Comparison of ENCODE assay signal across 15 mouse cellular contexts in the genomic region with DNA sequence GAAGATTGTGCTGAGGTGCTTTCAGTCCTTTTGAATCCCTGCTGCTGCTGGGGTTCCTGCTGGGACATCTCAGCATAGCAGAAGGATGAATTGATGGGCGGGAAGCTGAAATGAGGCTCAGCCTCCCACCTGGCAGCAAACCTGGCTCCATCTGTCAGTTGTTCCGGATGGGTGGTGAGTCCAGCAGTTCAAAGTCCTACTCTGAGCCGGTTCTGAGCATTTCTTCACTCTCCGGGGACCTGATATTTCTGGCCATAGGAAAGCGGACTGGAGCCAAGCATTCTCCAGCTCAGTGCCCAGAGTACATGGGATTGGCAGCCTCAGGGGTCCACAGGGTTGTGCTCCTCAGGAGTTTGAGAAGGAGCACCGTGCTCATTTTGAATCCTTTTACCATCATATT.
DNase-seq lines count a peak whose midpoint lies in the region; ATAC-seq and TF ChIP-seq lines count a peak whose summit lies in the region.
"Had no signal": no experiment of that assay in that cellular context is flagged by ENCODE, and none has a peak within 500 bp of the region (broad histone marks: within the 10 kb centered on the region; RNA-seq: fewer than 3 reads in every experiment).

No protein-coding gene starts in this region.

- DNase-seq in cerebellum, adult 9-11 months = peak; percentile 90
- DNase-seq in kidney, adult 2 months = peak; percentile 88
- DNase-seq in kidney, postnatal 36 days = peak; percentile 71 to 84
- no peak for DNase-seq in heart, adult 8-10 months (ENCODE audit: low spot score)
- no peak for DNase-seq in gastrocnemius, adult 18-20 months (ENCODE audit: low spot score)
- no peak for DNase-seq in embryo, embryonic 10.5 days (ENCODE audit: low spot score)
- DNase-seq: lung, postnatal 10 days; right cerebral cortex, postnatal 25 days; thymus, postnatal 25 days had no signal

- H3K9ac ChIP-seq in hindbrain, embryonic 15.5 days = no peak overlapping the region
- H3K9ac ChIP-seq in hindbrain, embryonic 13.5 days = no peak overlapping the region
- H3K9ac ChIP-seq: hindbrain, embryonic 12.5 days; liver, embryonic 14.5 days; midbrain, embryonic 13.5 days had no signal

- no peaks in the 10 kb centered on the region for H3K9me3 ChIP-seq in hindbrain, embryonic 15.5 days
- no peaks in the 10 kb centered on the region for H3K9me3 ChIP-seq in hindbrain, embryonic 13.5 days
- H3K9me3 ChIP-seq: hindbrain, embryonic 12.5 days; midbrain, embryonic 13.5 days had no signal

- TF ChIP-seq POLR2A in kidney, adult 2 months (IDR thresholded peaks at IDR 0.05; ENCODE audit: low read depth, low read length) = no peak

- no peaks in the 10 kb centered on the region for H3K36me3 ChIP-seq in hindbrain, embryonic 15.5 days
- no peaks in the 10 kb centered on the region for H3K36me3 ChIP-seq in hindbrain, embryonic 13.5 days
- H3K36me3 ChIP-seq in kidney, adult 2 months (ENCODE audit: control insufficient read depth, insufficient read depth, low read length) = no peaks in the 10 kb centered on the region
- H3K36me3 ChIP-seq: hindbrain, embryonic 12.5 days; midbrain, embryonic 13.5 days had no signal

- 0 out of 2 replicates have a peak, but pooled peaks cover 4% of the 10 kb centered on the region for H3K4me1 ChIP-seq in hindbrain, embryonic 15.5 days (replicated peaks)
- 0 out of 2 replicates have a peak, but pooled peaks cover 3% of the 10 kb centered on the region for H3K4me1 ChIP-seq in hindbrain, embryonic 13.5 days (replicated peaks)
- H3K4me1 ChIP-seq in kidney, adult 2 months (ENCODE audit: control insufficient read depth, insufficient read depth, low read length) = peaks cover 10% of the 10 kb centered on the region; the same call in 1 of the 2 replicates
- H3K4me1 ChIP-seq: hindbrain, embryonic 12.5 days; midbrain, embryonic 13.5 days had no signal

- no peaks in the 10 kb centered on the region for H3K27me3 ChIP-seq in hindbrain, embryonic 15.5 days
- no peaks in the 10 kb centered on the region for H3K27me3 ChIP-seq in hindbrain, embryonic 13.5 days
- no peaks in the 10 kb centered on the region; the same call in 1 of the 2 replicates for H3K27me3 ChIP-seq in kidney, adult 2 months (replicated peaks; ENCODE audit: control insufficient read depth, insufficient read depth, low read length)
- H3K27me3 ChIP-seq: CH12.LX; hindbrain, embryonic 12.5 days; midbrain, embryonic 13.5 days had no signal

- H3K4me3 ChIP-seq in hindbrain, embryonic 15.5 days = no peak overlapping the region
- no peak overlapping the region for H3K4me3 ChIP-seq in hindbrain, embryonic 13.5 days
- no peak overlapping the region for H3K4me3 ChIP-seq in kidney, adult 2 months (ENCODE audit: insufficient read depth, low read depth, low read length)
- H3K4me3 ChIP-seq: hindbrain, embryonic 12.5 days; midbrain, embryonic 13.5 days had no signal

- no peak overlapping the region for H3K27ac ChIP-seq in hindbrain, embryonic 15.5 days (replicated peaks)
- no peak overlapping the region for H3K27ac ChIP-seq in hindbrain, embryonic 13.5 days
- peak overlapping the region; percentile 84; the same call in 1 of the 2 replicates for H3K27ac ChIP-seq in kidney, adult 2 months (ENCODE audit: insufficient read depth, low read depth, low read length)
- H3K27ac ChIP-seq: hindbrain, embryonic 12.5 days; liver, embryonic 14.5 days; midbrain, embryonic 13.5 days had no signal

- ATAC-seq in hindbrain, embryonic 15.5 days (ENCODE audit: low FRiP score, low read depth) = peak; percentile 34; the same call in 1 of the 2 replicates
- no peak for ATAC-seq in hindbrain, embryonic 13.5 days (ENCODE audit: low FRiP score)
- ATAC-seq: midbrain, embryonic 13.5 days had no signal

- no peak for TF ChIP-seq CTCF in kidney, adult 2 months (conservative IDR thresholded peaks at IDR 0.05; ENCODE audit: insufficient read depth, insufficient read length, low read depth, low read length)

- 47% methylated on average over 6 of the region's 6 CpGs for WGBS in hindbrain, embryonic 15.5 days
- WGBS in hindbrain, embryonic 13.5 days = 55% methylated on average over 6 of the region's 6 CpGs
- 21% methylated on average over 6 of the region's 6 CpGs for WGBS in kidney, adult 2 months

- no peak overlapping the region for H3K4me2 ChIP-seq in hindbrain, embryonic 15.5 days
- no peak overlapping the region for H3K4me2 ChIP-seq in hindbrain, embryonic 13.5 days
- H3K4me2 ChIP-seq: hindbrain, embryonic 12.5 days; midbrain, embryonic 13.5 days had no signal

Comparison
In these comparisons a context has a peak if more than half of its experiments do, and no peak if none do; other contexts are left out.
1. DNase-seq: peak in cerebellum, adult 9-11 months (single experiment), kidney, adult 2 months (single experiment) and kidney, postnatal 36 days (2 of 2); none in heart, adult 8-10 months (single experiment), gastrocnemius, adult 18-20 months (single experiment) and embryo, embryonic 10.5 days (single experiment).